Mouse (Mus musculus) liver, adult (tissue): Measurements from ENCODE around the gene Oip5.

Source experiments
- GATA4 ChIP-seq: IDR thresholded peaks from 2 replicates; pipeline ENCODE4 v1.6.1; 2014; ENCODE audit warnings: mild to moderate bottlenecking, low read length; ENCODE audit not compliant: insufficient replicate concordance

The Oip5 gene

DNA sequence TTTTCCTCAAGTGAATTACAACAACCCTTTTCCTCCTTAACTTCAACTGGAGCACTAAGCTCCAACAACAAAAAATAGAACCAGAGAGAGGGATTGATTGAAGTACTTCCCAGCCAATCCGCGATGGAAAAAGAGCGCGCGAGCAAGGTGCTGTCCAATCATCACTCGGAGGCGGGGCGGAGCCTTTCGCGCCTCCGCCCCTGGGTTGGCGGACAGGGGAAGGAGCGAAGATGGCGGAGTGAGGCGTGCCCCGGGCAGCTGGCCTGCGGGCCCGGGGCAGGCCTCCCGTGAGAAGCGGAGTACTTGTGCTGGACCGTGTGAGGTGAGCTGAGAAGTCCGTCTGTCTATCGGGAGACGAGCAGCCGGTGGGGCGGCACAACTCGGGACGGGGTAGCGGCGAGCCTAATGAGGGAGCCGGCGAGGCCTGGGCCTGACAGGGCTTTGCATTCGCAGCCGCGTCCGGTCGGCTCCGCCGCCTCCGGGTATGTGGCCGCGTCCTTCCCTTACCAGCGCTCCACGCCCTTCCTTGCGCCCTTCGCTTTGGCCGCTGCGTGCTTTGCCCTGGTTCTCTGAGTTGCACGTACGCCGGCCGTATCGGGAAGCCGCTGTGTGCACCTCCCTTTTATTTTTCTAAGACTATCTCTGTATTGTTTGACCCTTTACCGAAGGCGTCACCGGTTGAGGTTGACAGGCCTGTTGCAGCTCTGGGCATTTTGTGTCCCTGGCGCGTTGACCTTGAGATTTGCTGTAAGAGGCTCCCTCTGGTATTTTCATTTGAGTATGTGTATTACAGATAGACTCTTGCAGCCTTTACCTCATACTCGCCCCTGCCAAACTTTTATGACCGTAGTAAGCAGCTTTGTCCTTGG is 23.9 kb downstream of the Oip5 start:
- TF ChIP-seq GATA4: peak; percentile 5; the same call in 1 of the 2 replicates

DNA sequence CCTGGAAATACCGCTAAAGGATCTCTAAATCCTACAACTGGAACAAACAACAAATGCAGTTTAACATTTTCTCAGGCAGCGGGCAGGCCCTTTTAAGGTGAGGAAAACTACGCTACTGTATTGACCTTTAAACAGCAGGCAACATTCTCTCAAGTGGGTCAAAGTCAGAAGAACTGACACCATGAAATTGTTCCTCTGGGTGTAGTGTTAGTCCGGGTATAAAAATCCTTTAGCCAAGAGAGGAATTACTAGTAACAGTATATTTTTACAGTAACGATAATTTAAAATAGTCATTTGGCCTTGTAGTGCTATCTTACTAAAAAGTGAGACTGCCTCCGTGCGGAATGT is 24.5 kb downstream of the Oip5 start:
- no peak for TF ChIP-seq GATA4

DNA sequence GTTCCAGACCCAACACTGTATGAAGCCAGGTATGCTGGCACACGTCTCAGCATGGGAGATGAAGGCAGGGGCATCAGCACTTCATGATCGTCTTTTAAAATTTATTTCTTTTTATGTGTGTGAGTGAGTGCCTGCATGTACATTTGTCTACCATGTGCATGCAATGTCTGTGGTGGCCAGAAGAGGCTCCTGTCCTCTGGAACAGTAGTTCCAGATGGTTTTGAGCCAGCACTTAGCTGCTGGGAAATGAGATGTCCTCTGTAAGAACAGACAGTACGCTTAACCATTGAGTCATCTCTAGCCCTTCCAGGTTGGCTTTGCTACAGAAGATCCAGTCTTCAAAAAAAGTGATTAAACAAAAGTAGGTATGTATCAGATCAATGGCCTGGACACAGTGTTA is 27.0 kb downstream of the Oip5 start:
- TF ChIP-seq GATA4: no peak

DNA sequence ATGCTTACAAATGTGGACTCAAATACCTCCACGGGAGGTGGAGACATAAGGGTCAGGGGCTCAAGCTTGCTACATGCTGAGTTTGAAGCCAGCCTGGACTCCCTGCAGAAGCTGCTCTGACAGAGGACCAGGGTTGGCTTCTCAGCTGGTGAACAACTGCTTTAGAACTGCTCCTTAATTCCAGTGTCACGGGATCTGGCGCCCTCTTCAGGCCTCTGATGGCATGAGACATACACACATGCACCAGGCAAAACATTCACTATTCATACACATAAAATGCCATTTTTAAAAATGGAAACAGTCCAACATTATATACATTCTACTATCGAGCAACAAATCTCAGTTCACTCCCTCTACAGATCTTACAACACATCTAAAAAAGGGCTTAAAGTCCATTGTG is 30.9 kb downstream of the Oip5 start:
- no peak for TF ChIP-seq GATA4

DNA sequence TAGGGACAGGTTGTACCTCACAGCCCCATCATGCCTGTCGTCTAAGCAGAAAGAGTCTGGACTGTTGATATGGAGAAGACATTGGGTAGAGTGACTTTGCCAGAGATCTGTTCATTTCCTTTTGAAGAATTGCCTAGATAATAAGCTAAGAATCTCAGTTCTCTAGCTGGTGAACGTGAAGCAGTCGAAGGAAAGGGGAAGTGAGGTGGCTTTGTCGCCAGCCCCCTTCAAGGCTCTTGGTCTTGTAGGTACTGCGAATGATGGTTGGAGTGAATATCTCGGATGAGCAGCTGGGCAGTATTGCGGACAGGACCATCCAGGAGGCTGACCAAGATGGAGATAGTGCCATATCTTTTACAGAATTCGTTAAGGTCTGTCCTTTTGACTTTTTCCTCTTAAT is 34.0 kb downstream of the Oip5 start:
- no peak for TF ChIP-seq GATA4

DNA sequence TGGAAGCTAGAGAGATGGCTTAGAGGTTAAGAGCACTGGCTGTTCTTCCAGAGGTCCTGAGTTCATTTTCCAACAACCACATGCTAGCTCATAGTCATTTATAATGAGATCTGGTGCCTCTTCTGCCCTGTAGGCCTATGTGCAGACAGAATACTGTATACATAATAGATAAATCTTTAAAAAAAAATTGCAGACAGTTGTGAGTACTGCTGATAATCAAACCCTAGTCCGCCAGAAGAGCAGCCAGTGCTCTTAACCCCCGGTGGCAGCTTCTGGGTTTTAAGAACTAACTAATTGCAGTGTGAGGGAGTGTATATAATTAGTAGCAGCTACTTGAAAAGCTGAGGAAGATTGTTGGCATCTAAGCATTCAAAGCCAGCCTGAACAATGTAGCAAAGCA is 34.8 kb downstream of the Oip5 start:
- TF ChIP-seq GATA4: no peak

DNA sequence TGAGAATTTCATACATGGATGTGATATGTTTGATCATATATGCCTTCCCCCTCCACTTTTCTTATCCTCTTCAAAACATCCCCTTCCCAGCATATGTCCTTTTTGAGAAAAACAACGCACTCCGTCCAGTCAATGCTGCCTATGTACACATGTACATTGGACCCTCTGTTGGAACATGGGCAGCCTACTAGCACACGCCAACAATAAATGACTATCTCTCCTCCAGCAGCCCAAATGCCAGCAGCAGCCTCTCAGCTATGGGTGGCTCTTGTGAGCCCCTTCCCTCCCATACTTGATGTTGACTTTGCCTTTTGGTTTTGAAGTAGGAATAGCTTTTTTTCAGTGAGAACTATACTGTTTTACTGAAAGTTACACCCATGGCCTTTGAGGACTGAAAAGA is 36.7 kb downstream of the Oip5 start:
- no peak for TF ChIP-seq GATA4

DNA sequence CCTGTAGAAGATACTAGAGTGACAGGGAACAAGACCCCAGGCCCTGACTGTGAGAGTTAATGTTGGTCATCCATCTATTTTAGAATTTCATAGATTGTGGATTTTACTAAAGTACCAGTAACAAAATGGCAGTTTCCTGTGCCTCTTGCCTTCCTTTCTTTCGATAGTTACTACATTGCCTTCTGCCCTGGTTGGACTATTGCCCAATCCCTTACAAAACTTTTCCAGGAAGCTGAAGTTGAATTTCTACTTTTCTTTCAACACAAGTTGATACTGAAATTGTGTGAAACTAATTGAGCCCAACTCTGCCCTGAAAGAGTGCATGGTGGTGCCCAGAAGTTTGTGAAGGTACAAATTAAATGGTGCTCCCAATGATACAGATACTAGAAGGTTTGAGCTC is 45.8 kb downstream of the Oip5 start:
- TF ChIP-seq GATA4: no peak

DNA sequence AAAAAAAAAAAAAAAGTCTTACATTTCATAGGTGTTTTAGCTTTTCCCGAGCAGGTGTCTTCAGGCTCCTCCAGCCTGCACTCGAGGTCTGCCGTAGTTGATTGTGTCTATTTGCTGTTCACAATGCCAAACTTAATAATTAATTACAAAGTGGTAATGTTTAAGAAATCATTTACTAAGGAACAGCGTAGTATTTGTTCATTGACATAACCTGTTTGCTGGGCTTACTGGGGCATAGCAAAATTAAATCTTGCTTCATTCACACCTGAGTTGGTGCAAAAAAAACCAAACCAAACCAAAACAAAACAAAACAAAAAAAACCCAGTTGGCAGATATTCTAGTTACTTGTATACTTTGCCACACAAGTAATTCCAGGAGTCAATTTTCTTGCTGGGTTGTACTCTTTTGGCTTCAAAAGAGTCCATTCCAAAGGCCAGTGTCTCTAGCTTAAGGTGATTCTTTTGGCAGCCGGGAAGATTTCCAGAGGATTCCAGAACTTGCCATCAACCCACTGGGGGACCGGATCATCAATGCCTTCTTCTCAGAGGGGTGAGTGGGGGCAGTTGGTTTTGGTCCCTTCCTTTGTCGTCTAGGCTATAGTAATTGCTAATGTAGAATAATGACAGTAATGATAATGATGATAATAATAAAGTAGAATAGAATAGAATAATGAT is 52.0 kb downstream of the Oip5 start:
- no peak for TF ChIP-seq GATA4

DNA sequence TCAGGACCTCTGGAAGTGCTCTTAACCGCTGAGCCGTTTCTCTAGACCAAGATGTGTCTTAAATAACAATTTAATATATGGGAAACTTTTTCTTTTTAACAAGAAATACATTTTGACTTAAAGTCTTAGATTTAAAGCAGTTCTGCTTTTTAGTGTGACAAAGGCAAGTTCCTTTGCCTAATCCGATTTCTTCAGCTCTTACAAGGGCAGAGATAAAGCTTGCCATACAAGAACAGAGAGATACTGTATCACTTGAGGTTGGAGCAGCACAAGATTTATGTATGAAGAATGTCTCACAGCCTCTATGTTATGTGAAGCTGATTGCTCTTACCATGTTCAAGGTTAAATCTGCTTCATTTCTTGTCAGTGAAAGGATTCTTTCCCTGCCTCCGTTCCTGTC is 53.0 kb downstream of the Oip5 start:
- TF ChIP-seq GATA4: no peak

DNA sequence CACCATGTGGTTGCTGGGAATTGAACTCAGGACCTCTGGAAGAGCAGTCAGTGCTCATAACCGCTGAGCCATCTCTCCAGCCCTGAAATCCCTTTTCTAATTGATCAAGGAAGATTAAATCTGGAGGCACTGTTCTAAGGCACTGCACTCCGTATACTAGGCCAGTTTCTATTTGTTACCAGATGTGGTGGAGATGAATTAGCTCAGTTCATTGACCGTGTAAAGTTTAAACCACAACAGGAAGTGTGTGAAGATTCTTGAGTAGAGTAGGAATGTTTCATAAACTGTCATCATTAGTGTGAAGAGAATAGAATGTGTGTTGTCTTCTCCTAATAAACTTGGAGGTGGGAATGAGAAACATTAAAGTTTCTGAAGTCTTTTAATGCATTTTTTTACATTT is 56.5 kb downstream of the Oip5 start:
- TF ChIP-seq GATA4: no peak
